15 mouse cellular contexts compared by ENCODE assay signal in genomic region chr10:75085330-75085729, GRCm38 (mm10). TPM values are rescaled to one million over a fixed set of nuclear protein-coding genes. Genes with fewer than 3 reads are reported as not detected.
DNase-seq lines count a peak whose midpoint lies in the region.
"Had no signal": no experiment of that assay in that cellular context is flagged by ENCODE, and none has a peak within 500 bp of the region (broad histone marks: within the 10 kb centered on the region; RNA-seq: fewer than 3 reads in every experiment).

No protein-coding gene starts in this region.

- DNase-seq in layer of hippocampus, adult 18-20 months (ENCODE audit: low spot score in 2 of 2) = peak; percentile 56 to 85
- DNase-seq in layer of hippocampus, postnatal 14 days (ENCODE audit: low spot score in 2 of 2) = no peak
- DNase-seq in right cerebral cortex, adult 18-20 months = peak; percentile 31
- no peak for DNase-seq in right cerebral cortex, postnatal 36 days (ENCODE audit: low spot score in 2 of 2)
- peak; percentile 62 for DNase-seq in brain, adult 2 months (ENCODE audit: low read depth, low spot score)
- DNase-seq in cerebellum, adult 11 months = no peak
- DNase-seq: adrenal gland, adult 8-10 months; adrenal gland, postnatal 14 days; adrenal gland, postnatal 36 days; cerebellum, adult 11-12 months; cerebellum, adult 2 months; cerebellum, adult 9-10 months; cerebellum, postnatal 10 days; cerebellum, postnatal 25 days; forebrain, postnatal 0 days had no signal

RNA-seq across cellular contexts. Expression of gene Bcr, which starts 24.9 kb away (rescaled TPM):
- total RNA-seq in layer of hippocampus, adult 18-20 months (2021) = 100 to 1,000 TPM; 132 to 133 TPM
- 10 to 100 TPM; 75.0 to 83.2 TPM for total RNA-seq in layer of hippocampus, postnatal 14 days (2021)

RNA-seq across cellular contexts. Expression of gene Rab36, which starts 48.5 kb away (rescaled TPM):
- total RNA-seq in layer of hippocampus, adult 18-20 months (2021) = 10 to 100 TPM; 28.6 to 30.5 TPM
- total RNA-seq in layer of hippocampus, postnatal 14 days (2021) = 10 to 100 TPM; 28.8 to 30.6 TPM

RNA-seq across cellular contexts. Expression of gene Rsph14, which starts 52.9 kb away (rescaled TPM):
- total RNA-seq in layer of hippocampus, adult 18-20 months (2021) = under 1 TPM; 0.68 to 0.87 TPM
- total RNA-seq in layer of hippocampus, postnatal 14 days (2021) = 1 to 10 TPM; 1.3 to 1.4 TPM

Comparison
In these comparisons a context has a peak if more than half of its experiments do, and no peak if none do; other contexts are left out.
1. DNase-seq: peak in layer of hippocampus, adult 18-20 months (2 of 2), right cerebral cortex, adult 18-20 months (single experiment) and brain, adult 2 months (single experiment); none in layer of hippocampus, postnatal 14 days (0 of 2), right cerebral cortex, postnatal 36 days (0 of 2) and cerebellum, adult 11 months (single experiment).